ENCODE assay signal across 8 mouse cellular contexts in genomic region chr2:119542106-119542505, GRCm38 (mm10). TPM values are rescaled to one million over a fixed set of nuclear protein-coding genes. Genes with fewer than 3 reads are reported as not detected.
DNase-seq lines count a peak whose midpoint lies in the region; ATAC-seq lines count a peak whose summit lies in the region.

No protein-coding gene starts in this region.

- no peak overlapping the region for H3K4me2 ChIP-seq in forebrain, embryonic 14.5 days (ENCODE audit: low read length)
- H3K4me2 ChIP-seq in forebrain, embryonic 16.5 days (ENCODE audit: low read length): no peak overlapping the region

- no peaks in the 10 kb centered on the region for H3K36me3 ChIP-seq in forebrain, embryonic 14.5 days (ENCODE audit: control insufficient read depth, insufficient read depth, low read length)
- H3K36me3 ChIP-seq in forebrain, embryonic 16.5 days (ENCODE audit: control insufficient read depth, insufficient read depth): no peaks in the 10 kb centered on the region

- no peaks in the 10 kb centered on the region for H3K9me3 ChIP-seq in forebrain, embryonic 14.5 days (replicated peaks; ENCODE audit: control insufficient read depth, low read length)
- H3K9me3 ChIP-seq in forebrain, embryonic 16.5 days (ENCODE audit: control insufficient read depth, low read length): no peaks in the 10 kb centered on the region

- H3K9ac ChIP-seq in forebrain, embryonic 14.5 days (ENCODE audit: low read length): no peak overlapping the region
- no peak overlapping the region for H3K9ac ChIP-seq in forebrain, embryonic 16.5 days (replicated peaks; ENCODE audit: low read depth, low read length)

- H3K4me3 ChIP-seq in forebrain, embryonic 14.5 days (ENCODE audit: low read depth, low read length): no peak overlapping the region
- no peak overlapping the region for H3K4me3 ChIP-seq in forebrain, embryonic 16.5 days (replicated peaks; ENCODE audit: low read length)

- H3K4me1 ChIP-seq in forebrain, embryonic 14.5 days (ENCODE audit: control insufficient read depth, insufficient read depth, low read length): no peaks in the 10 kb centered on the region
- peaks cover 4% of the 10 kb centered on the region; the same call in 1 of the 2 replicates for H3K4me1 ChIP-seq in forebrain, embryonic 16.5 days (replicated peaks; ENCODE audit: control insufficient read depth, insufficient read depth, low read length)

- ATAC-seq in forebrain, embryonic 14.5 days: no peak
- ATAC-seq in forebrain, embryonic 16.5 days: no peak
- peak; percentile 65; the same call in 1 of the 2 replicates for ATAC-seq in neutrophil, adult 5-6 weeks (ENCODE audit: extremely low read depth, insufficient number of reproducible peaks, low FRiP score, poor library complexity, severe bottlenecking)

- no peak overlapping the region for H3K27ac ChIP-seq in forebrain, embryonic 14.5 days (ENCODE audit: low read depth, low read length)
- H3K27ac ChIP-seq in forebrain, embryonic 16.5 days (ENCODE audit: low read length): no peak overlapping the region

- H3K27me3 ChIP-seq in forebrain, embryonic 14.5 days (replicated peaks; ENCODE audit: control insufficient read depth, insufficient read depth, low read length): no peaks in the 10 kb centered on the region
- H3K27me3 ChIP-seq in forebrain, embryonic 16.5 days (replicated peaks; ENCODE audit: control insufficient read depth, insufficient read depth, low read length): no peaks in the 10 kb centered on the region

- peak; percentile 71 for DNase-seq in forebrain, embryonic 14.5 days (ENCODE audit: low spot score)
- DNase-seq in A20 (ENCODE audit: low read depth, low spot score): peak; percentile 71
- DNase-seq in adrenal gland, adult 2 months: peak; percentile 63
- peak; percentile 15 to 22 for DNase-seq in frontal cortex, postnatal 14 days (ENCODE audit: low spot score in 2 of 2)
- DNase-seq in left cerebral cortex, adult 11 months (ENCODE audit: low spot score): peak; percentile 42
- DNase-seq in thymus, postnatal 25 days: peak; percentile 70

- WGBS in forebrain, embryonic 14.5 days: 32% methylated on average over 1 of the region's 1 CpGs
- 23% methylated on average over 1 of the region's 1 CpGs for WGBS in forebrain, embryonic 16.5 days

RNA-seq across cellular contexts. Expression of gene Exd1, which starts 5.3 kb away (rescaled TPM):
- 0.29 and 0.36 TPM in 2 replicates for polyA plus RNA-seq in forebrain, embryonic 14.5 days (2014; fragmentation: Nextera tagmentation; extraction: Ambion mirVana)
- 1.1 and 1.6 TPM in 2 replicates for polyA plus RNA-seq in forebrain, embryonic 16.5 days (2015; fragmentation: Nextera tagmentation; extraction: Ambion mirVana)
- total RNA-seq in adrenal gland, adult 2 months (2021): 1 to 10 TPM; 1.1 to 1.6 TPM
- 0.17 and 0.22 TPM in 2 replicates for polyA plus RNA-seq in adrenal gland, adult 2 months (2012; rRNA removed)
- 0.12 TPM in 2 replicates for total RNA-seq in neutrophil, adult 5-6 weeks (2017)

RNA-seq across cellular contexts. Expression of gene Chp1, which starts 5.4 kb away (rescaled TPM):
- polyA plus RNA-seq in forebrain, embryonic 14.5 days (2014; fragmentation: Nextera tagmentation; extraction: Ambion mirVana): 72.3 and 75.5 TPM in 2 replicates
- 78.6 and 78.8 TPM in 2 replicates for polyA plus RNA-seq in forebrain, embryonic 16.5 days (2015; fragmentation: Nextera tagmentation; extraction: Ambion mirVana)
- 100 to 1,000 TPM; 295 to 331 TPM for total RNA-seq in adrenal gland, adult 2 months (2021)
- polyA plus RNA-seq in adrenal gland, adult 2 months (2012; rRNA removed): 109 and 125 TPM in 2 replicates
- total RNA-seq in neutrophil, adult 5-6 weeks (2017): 143 and 172 TPM in 2 replicates

Comparison
In these comparisons a context has a peak if more than half of its experiments do, and no peak if none do; other contexts are left out.
1. DNase-seq: peak in every context shown above with its lines; median percentile 71 in forebrain, embryonic 14.5 days; 71 in A20; 70 in thymus, postnatal 25 days; 63 in adrenal gland, adult 2 months; 42 in left cerebral cortex, adult 11 months; 18 in frontal cortex, postnatal 14 days.